Mouse (Mus musculus): ENCODE results near the gene Fkbp10. TPM values are rescaled to one million over a fixed set of nuclear protein-coding genes. Genes with fewer than 3 reads are reported as not detected.

Gene Fkbp10
- polyA plus RNA-seq, 1 experiment from 2014 or later: 212 TPM

DNA sequence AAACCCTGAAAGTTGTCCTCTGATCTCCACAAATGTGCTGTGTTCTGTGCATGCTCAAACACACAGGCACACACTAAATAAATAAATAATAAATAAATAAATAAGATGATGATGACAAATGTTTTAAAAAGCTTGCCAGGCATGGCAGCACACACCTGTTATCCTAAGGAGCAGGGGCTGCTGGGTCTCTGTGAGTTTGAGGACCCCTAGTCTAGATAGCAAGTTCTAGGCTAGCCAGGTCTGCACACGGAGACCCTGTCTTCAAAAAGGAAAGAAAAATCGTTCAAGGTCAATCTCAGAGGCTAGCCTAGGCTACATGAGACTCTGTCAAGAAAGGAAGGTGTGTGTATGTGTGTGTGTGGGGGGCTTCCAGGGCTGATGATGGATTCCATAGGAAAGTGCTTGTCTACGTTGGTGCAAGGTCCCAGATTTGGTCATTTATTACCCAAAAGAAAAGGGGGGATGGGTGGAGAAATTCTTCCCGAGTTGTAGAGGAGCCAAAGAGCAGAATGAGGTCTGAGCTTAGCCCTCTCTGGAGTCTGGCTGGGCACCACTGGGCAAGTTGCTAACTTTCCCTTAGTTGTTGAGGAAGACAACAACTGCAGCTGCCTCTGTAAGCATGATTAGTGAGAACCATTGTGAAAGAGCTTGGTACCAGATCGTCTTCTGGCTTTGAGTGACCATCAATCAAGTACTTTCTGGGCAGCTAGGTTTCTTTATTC, 21.0 kb upstream of the Fkbp10 start:
- peak overlapping the region; percentile 76 for H3K4me3 ChIP-seq (replicated peaks)
- peaks cover 80% of the 10 kb centered on the region for H3K4me1 ChIP-seq
- H3K27me3 ChIP-seq: no peaks in the 10 kb centered on the region
- H3K36me3 ChIP-seq: no peaks in the 10 kb centered on the region
- peak overlapping the region; percentile 66 for H3K4me2 ChIP-seq (replicated peaks)
- ATAC-seq (ENCODE audit: insufficient number of reproducible peaks, low FRiP score, low TSS enrichment, low read depth): no peak
- H3K27ac ChIP-seq (replicated peaks): no peak overlapping the region
- WGBS: 64% methylated on average over 5 of the region's 5 CpGs
- H3K9me3 ChIP-seq (replicated peaks): no peaks in the 10 kb centered on the region
- H3K9ac ChIP-seq: no peak overlapping the region

DNA sequence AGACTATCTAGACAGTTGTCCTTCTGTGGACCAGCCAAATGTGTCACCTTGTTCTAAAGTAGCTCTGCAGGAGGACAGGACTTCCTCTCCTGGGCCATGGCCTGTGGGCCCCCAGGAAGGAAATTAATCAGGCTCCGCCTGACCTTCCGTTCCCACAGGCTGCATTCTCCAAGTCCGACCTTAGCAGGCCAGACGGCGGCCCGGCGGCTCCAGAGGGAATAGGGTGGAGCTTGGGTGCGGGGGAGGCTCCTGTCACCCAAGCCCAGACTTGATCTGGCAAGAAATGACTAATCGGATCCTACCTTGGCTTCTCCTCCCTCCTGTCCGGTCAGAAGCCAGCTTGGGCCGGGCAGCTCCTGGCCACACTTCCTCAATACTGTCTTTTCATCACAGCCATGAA, 20.3 kb upstream of the Fkbp10 start:
- Histone ChIP-seq H3K27me3 (no peaks in the 10 kb centered on the region), H3K4me1 (peaks cover 81% of the 10 kb centered on the region), H3K9ac (no peak overlapping the region), H3K36me3 (no peaks in the 10 kb centered on the region), H3K4me3 (replicated peaks) (peak overlapping the region; percentile 76), H3K9me3 (replicated peaks) (no peaks in the 10 kb centered on the region), H3K27ac (replicated peaks) (peak overlapping the region; percentile 91), H3K4me2 (replicated peaks) (peak overlapping the region; percentile 66)
- WGBS: 36% methylated on average over 11 of the region's 11 CpGs
- ATAC-seq (ENCODE audit: insufficient number of reproducible peaks, low FRiP score, low TSS enrichment, low read depth): no peak

DNA sequence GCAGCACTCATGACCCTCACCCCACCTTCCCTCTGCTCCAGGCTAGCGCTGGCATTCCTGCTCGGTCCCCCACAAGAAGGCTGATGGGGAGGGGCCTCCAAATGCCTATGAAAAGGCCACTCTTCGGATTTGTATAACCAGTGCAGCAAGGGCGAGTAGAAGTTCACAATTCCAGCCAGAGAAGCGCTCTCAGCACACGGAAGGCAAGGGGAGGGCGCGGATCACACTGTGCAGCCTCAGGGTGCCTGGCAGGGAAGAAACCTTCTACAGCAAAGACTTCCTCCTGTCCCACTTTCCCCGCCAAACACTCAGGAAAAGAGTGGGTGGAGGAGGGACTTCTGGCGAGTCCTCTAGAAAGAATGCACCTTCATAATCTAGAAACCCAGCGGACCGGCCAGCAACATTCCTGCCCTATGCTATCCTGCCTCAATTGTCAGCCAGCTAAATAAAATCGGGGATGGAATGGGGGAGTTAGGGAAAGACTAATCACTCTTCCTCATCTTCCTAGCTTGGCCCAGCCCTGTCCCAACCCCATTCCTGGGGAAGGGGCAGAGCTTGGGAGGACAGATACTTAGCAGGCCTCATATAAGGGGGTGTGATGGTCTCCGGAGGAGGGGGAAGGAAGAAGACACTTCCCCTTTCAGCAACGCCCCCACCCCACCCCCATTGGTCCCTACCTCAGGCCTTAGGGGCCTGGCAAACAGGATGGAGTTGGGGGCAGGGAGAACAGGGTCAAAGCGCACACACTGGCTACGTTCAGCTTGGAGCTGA, 19.5 kb upstream of the Fkbp10 start:
- Histone ChIP-seq H3K27ac (replicated peaks) (peak overlapping the region; percentile 91), H3K4me1 (peaks cover 80% of the 10 kb centered on the region), H3K9me3 (replicated peaks) (no peaks in the 10 kb centered on the region), H3K4me3 (replicated peaks) (peak overlapping the region; percentile 76), H3K27me3 (no peaks in the 10 kb centered on the region), H3K9ac (no peak overlapping the region; the same call in 1 of the 2 replicates), H3K36me3 (no peaks in the 10 kb centered on the region), H3K4me2 (replicated peaks) (peak overlapping the region; percentile 66)
- WGBS: 24% methylated on average over 17 of the region's 17 CpGs
- no peak for ATAC-seq (ENCODE audit: insufficient number of reproducible peaks, low FRiP score, low TSS enrichment, low read depth)

DNA sequence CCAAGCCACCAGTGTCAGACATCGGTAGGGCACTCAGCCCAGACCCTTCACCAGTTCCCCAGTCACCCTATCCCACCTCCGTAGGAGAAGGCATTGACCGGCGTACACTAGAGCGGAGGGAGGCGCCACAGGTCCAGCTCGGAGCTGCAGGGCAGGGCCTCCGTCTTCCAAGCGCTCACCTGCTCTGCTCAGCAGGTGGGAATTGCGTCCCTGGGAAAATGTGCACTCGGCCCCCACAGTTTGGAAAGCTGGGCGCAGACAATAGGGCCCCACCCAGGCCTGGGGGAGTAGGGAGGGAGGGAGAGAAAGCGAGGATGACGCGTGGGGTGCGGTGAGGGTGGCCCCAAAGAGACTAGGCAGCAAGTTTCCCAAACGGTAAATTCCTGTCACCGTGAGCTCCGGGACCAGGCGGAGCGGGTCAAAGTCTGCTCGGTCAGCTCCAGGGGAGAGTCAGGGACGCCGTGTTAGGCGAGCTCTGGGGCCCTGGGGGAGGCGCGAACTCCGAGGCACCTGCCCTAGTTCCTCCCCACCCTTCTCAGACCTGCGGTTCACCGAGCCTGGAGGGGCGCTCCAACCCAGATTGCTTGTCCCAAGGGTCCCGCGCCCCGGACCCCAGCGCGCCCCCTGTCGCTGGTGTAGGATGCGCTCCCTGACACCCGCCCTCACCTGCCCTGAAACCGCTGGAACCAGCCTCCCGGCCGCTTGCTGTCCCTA, 18.5 kb upstream of the Fkbp10 start:
- WGBS: 1% methylated on average over 42 of the region's 42 CpGs
- Histone ChIP-seq H3K27me3 (no peaks in the 10 kb centered on the region), H3K4me1 (peaks cover 77% of the 10 kb centered on the region), H3K4me3 (replicated peaks) (peak overlapping the region; percentile 76), H3K4me2 (replicated peaks) (peak overlapping the region; percentile 66), H3K36me3 (no peaks in the 10 kb centered on the region), H3K27ac (replicated peaks) (peak overlapping the region; percentile 91), H3K9ac (peak overlapping the region; percentile 68), H3K9me3 (replicated peaks) (no peaks in the 10 kb centered on the region)
- ATAC-seq (ENCODE audit: insufficient number of reproducible peaks, low FRiP score, low TSS enrichment, low read depth): no peak

DNA sequence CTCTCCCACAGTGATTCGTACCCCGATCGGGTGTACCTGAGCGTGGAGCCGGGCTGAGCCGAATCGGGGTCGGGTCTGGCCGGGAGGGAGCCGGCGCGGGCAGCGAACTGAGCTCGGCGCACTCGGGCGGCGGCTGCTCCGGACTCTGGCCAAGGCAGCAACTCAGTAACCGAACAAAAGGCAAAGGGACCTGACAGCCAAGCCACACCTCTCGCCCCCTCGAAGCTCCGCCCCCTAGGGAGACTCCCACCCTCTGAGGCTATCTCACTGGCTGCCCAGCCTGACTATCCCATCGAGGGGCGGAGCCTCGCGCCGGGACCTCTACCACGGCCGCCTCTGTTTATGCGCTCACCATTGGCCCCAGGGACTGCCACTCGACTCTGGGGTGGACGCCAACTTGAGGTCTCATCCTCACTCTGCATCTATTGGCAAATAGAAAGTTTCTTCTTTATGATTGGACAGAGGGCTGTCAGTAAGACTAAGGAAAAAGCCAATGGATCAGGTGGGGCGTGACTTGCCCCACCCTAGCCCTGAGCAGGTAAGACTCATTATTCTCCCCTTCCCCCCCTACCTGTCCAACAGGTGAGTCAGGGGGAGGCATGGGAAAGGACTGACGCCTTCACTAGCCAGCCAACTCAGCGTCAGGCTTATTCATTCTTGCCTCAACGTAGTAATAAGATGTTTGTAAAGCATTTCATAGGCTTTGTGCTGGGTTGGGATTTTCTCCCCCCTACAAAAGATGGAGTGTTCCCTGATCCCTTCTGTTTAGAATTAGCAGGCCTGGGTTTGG, 17.7 kb upstream of the Fkbp10 start, which contains the start of gene Jup:
TSS of gene Jup (minus strand) at position 164 of the 790 bp plus-strand sequence.
- under 1% methylated on average over 37 of the region's 37 CpGs for WGBS
- Histone ChIP-seq H3K27me3 (no peaks in the 10 kb centered on the region), H3K36me3 (no peaks in the 10 kb centered on the region), H3K27ac (replicated peaks) (peak within 1 kb of the TSS; percentile 91), H3K4me1 (peaks cover 78% of the 10 kb centered on the region), H3K9me3 (replicated peaks) (no peaks in the 10 kb centered on the region), H3K9ac (peak within 1 kb of the TSS; percentile 68), H3K4me2 (replicated peaks) (peak within 1 kb of the TSS; percentile 66), H3K4me3 (replicated peaks) (peak within 1 kb of the TSS; percentile 76)
- peak; percentile 98 for ATAC-seq (ENCODE audit: insufficient number of reproducible peaks, low FRiP score, low TSS enrichment, low read depth)

DNA sequence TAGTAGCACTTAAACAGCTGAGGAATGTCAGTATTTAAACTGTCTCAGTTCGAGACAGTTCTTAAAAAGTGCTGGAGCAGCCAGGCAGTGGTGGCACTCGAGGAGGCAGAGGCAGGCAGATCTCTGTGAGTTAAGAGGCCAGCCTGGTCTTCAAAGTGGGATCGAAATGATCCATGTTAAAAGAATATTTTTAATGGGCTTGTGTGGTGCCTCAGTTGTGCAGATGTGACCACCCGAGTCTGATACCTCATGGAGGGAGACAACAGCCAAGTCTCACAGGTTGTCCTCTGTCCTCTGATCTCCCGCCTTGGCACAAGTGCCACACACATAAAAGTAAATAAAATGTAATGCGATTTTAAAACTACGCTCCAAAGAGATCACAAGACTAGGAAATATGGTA, 17.0 kb upstream of the Fkbp10 start:
- H3K4me1 ChIP-seq: peaks cover 71% of the 10 kb centered on the region
- ATAC-seq (ENCODE audit: insufficient number of reproducible peaks, low FRiP score, low TSS enrichment, low read depth): no peak

DNA sequence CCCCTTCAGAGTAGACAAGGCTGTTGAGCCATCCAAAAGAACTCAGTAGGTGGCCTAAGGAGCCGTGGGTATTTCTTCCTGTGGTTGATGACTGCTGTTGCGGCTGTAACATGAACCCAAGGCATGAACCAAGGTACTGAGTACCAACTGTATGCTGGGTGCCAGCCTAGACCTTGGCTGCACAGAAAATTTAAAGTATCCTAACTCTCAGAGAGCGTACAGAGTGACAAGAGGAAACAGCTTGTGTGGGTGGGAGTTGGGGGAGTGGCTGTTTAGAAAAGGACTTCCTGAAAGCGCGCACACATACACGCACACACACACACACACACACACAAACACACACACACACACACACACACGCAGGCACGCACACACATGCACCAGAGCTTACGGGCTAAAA, 16.2 kb upstream of the Fkbp10 start:
- ATAC-seq (ENCODE audit: insufficient number of reproducible peaks, low FRiP score, low TSS enrichment, low read depth): no peak
- peak overlapping the region; percentile 71; the same call in 1 of the 2 replicates for H3K27ac ChIP-seq (replicated peaks)
- no peak overlapping the region for H3K4me2 ChIP-seq (replicated peaks)
- H3K9me3 ChIP-seq (replicated peaks): no peaks in the 10 kb centered on the region
- H3K4me3 ChIP-seq (replicated peaks): no peak overlapping the region
- peaks cover 65% of the 10 kb centered on the region for H3K4me1 ChIP-seq
- no peaks in the 10 kb centered on the region for H3K27me3 ChIP-seq
- H3K36me3 ChIP-seq: no peaks in the 10 kb centered on the region
- 41% methylated on average over 9 of the region's 9 CpGs for WGBS
- H3K9ac ChIP-seq: no peak overlapping the region

More for the DNA sequence above, 17.0 kb upstream of the Fkbp10 start:
- no peaks in the 10 kb centered on the region for H3K9me3 ChIP-seq (replicated peaks)
- H3K27me3 ChIP-seq: no peaks in the 10 kb centered on the region
- no peak overlapping the region for H3K4me3 ChIP-seq (replicated peaks)
- no peaks in the 10 kb centered on the region for H3K36me3 ChIP-seq
- no peak overlapping the region for H3K9ac ChIP-seq
- H3K27ac ChIP-seq (replicated peaks): peak overlapping the region; percentile 63
- 92% methylated on average over 7 of the region's 7 CpGs for WGBS
- no peak overlapping the region for H3K4me2 ChIP-seq (replicated peaks)

DNA sequence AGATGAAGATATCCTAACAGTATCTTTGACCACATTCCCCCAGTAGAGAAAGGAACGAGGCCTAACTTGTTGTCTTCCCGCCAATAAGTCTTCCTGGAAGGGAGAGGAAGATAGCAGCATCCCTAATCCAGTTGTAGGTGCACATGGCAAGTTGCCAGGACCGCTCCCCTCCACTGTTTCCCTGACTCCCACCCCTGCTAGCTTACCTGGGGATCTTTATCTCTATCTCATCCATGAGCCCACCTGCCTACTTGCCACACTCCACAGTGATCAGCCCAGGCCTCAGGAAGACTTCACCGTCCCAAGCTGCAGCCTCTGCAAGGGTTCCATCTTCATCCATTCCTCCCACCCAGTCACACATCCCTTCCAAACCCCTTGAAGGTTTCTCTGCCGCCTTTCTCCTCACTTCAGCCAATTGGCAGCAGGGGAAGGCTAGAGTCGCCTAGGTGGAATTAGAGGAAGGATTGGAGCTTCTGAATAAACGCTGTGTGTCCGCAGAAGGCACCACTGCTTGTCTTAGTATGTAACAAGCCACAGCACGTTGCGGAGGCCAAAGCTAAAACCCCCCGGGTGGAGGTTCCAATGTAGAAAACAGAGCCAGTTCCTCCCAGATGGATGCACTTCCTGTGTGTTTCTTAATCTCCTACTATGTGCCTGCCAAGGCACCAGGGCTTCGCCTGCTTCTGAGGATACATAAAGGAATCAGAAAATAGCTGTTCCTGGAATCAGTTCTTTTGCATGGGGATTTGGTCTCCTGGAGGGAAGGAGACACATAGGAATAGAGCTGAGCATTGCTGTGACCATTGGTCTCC, 15.6 kb upstream of the Fkbp10 start:
- Histone ChIP-seq H3K4me1 (peaks cover 59% of the 10 kb centered on the region), H3K4me2 (replicated peaks) (no peak overlapping the region), H3K4me3 (replicated peaks) (no peak overlapping the region), H3K9ac (no peak overlapping the region), H3K27me3 (no peaks in the 10 kb centered on the region), H3K27ac (replicated peaks) (peak overlapping the region; percentile 71; the same call in 1 of the 2 replicates), H3K9me3 (replicated peaks) (no peaks in the 10 kb centered on the region), H3K36me3 (no peaks in the 10 kb centered on the region)
- 51% methylated on average over 12 of the region's 12 CpGs for WGBS
- ATAC-seq (ENCODE audit: insufficient number of reproducible peaks, low FRiP score, low TSS enrichment, low read depth): no peak

DNA sequence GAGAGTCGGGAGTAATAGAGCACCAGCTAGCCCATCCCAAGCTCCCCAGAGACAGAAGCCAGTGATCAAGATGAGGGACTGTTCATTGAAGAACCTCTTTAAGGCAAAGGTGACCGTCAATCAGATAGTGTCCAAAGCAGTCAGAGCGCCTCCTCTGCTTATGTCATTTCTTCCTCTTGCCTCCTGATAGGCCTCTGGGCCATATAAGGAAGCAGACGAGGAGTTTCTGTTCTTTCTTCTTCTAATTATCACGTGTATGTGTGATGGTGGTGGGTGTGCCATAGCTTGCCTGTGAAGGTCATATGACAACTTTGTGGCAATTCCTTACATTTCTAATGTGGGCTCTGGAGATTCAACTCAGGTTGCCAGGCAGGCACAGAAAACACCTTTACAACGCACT, 14.7 kb upstream of the Fkbp10 start:
- no peak overlapping the region for H3K9ac ChIP-seq
- no peak overlapping the region for H3K27ac ChIP-seq (replicated peaks)
- H3K27me3 ChIP-seq: no peaks in the 10 kb centered on the region
- no peak overlapping the region for H3K4me2 ChIP-seq (replicated peaks)
- peaks cover 51% of the 10 kb centered on the region for H3K4me1 ChIP-seq
- no peaks in the 10 kb centered on the region for H3K36me3 ChIP-seq
- WGBS: 75% methylated on average over 6 of the region's 6 CpGs
- no peak for ATAC-seq (ENCODE audit: insufficient number of reproducible peaks, low FRiP score, low TSS enrichment, low read depth)
- H3K4me3 ChIP-seq (replicated peaks): no peak overlapping the region
- no peaks in the 10 kb centered on the region for H3K9me3 ChIP-seq (replicated peaks)

DNA sequence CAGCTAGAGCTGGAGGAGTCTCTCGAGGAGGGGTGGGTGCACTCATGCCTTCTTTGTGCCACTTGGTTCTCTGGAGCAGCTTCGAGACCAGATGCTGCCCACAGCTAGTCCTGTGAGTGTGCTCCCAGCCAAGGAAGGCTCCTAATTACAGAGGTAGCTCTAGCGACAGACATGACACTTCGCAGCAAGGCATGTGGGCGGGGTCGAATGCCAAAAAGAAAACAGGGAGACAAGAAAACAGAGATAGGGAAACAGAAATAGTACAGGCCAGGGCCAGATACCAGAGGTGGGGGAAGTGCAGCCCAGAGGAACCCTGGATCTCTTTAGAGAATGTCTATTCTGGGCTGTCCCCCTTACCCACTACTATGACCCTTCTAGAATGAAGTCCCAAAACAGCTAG, 13.3 kb upstream of the Fkbp10 start:
- Histone ChIP-seq H3K9ac (no peak overlapping the region), H3K27ac (replicated peaks) (peak overlapping the region; percentile 70), H3K4me3 (replicated peaks) (no peak overlapping the region), H3K36me3 (no peaks in the 10 kb centered on the region), H3K27me3 (no peaks in the 10 kb centered on the region), H3K4me2 (replicated peaks) (no peak overlapping the region), H3K9me3 (replicated peaks) (no peaks in the 10 kb centered on the region), H3K4me1 (peaks cover 44% of the 10 kb centered on the region)
- 24% methylated on average over 6 of the region's 6 CpGs for WGBS
- ATAC-seq (ENCODE audit: insufficient number of reproducible peaks, low FRiP score, low TSS enrichment, low read depth): no peak
